Mouse (Mus musculus) lung, adult 2 months (tissue): ENCODE measurements around the gene Akr1cl. TPM values are rescaled to one million over a fixed set of nuclear protein-coding genes. Genes with fewer than 3 reads are reported as not detected.

Experiments used
- DNase-seq: peaks from one replicate; pipeline ENCODE4 v3.0.0; 2022
- H3K4me1 ChIP-seq: fragments of 200-500 bp; 2 replicates; pipeline ENCODE4 v1.6.1; 2011; ENCODE audit warnings: low read length; ENCODE audit not compliant: control insufficient read depth, insufficient read depth
- H3K4me3 ChIP-seq: fragments of 200-500 bp; replicated peaks from 2 replicates; pipeline ENCODE3; 2011; ENCODE audit warnings: low read depth, mild to moderate bottlenecking, control low read depth, low read length; ENCODE audit errors: extremely low read depth
- CTCF ChIP-seq: fragments of 200-500 bp; IDR thresholded peaks from 2 replicates; pipeline ENCODE4 v1.5.1; 2011; ENCODE audit warnings: mild to moderate bottlenecking, low read length, control low read depth; ENCODE audit not compliant: insufficient read depth
- POLR2A ChIP-seq: fragments of 200-500 bp; IDR thresholded peaks from 2 replicates; pipeline ENCODE4 v1.6.1; 2011; ENCODE audit warnings: low read depth, mild to moderate bottlenecking, control low read depth, low read length, borderline replicate concordance; ENCODE audit errors: extremely low read depth
- WGBS: fragments of 180-500 bp; shearing (Covaris S2); methylation state at CpG from one replicate; pipeline ENCODE4 v1.1.7; 2018; 5-methylcytosine and 5-hydroxymethylcytosine counted together
- polyA plus RNA-seq: library from polyadenylated mRNA; depleted of rRNA; stranded (reverse); fragments of >200 nt; gene quantifications from 2 replicates; pipeline ENCODE4 v1.2.3, GENCODE M21; 2012

The Akr1cl gene
- polyA plus RNA-seq, 1 experiment, result not detected

DNA sequence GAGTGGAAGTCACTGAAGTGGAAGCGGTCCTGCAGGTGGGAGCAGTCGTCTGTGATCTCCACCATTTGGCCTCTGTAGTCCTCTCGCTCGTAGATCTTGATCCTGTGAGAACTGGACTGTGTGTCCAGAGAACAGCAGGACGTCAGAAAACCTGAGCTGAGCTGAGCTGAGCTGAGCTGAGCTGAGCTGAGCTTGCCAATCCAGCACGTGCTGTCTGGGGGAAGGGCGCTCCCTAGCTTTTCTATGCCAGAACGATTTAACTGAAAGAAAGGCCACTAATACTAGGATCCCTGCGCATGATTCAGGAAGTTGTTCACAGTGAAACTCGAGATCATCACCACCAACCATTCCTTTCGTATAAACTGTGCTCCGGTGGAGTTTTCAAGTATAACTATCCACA is 16.2 kb upstream of the Akr1cl start:
- TF ChIP-seq POLR2A (no peak), CTCF (no peak)
- no peaks in the 10 kb centered on the region for H3K4me1 ChIP-seq
- no peak for DNase-seq
- 52% methylated on average over 12 of the region's 12 CpGs for WGBS
- H3K4me3 ChIP-seq, result no peak overlapping the region

DNA sequence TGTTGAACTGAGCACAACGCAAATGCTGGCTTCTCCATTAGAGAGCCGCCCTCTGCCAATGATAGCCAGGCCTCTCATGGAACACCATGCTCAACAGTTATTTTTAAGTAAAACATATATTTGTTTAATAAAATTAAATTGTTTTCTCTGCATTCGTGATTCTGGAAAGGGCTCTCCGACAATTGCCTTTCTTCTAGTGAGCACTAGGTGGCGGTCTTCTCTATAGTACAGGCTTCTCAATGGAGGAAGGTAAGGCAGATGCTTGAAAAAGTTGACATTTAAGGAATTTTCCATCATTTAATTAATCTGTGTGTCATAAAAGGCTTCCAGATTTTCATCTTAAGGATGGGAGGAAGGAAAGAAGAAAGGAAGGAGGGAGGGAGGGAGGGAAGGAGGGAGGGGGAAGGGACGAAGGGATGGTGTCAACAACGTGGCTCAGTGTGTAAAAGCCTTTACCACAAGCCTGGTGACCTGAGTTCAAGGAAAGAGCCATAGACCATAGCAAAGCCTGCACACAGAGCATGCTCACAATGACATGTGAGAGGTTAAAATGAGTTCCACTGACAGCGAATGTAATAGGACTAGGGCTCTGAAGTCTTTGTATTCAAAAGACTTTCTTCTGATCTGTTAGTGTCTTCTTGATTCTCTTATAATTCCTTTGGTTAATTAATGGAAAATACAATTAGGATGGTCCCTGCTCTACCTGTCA is 14.0 kb upstream of the Akr1cl start:
- no peak for TF ChIP-seq CTCF
- no peak for TF ChIP-seq POLR2A
- no peak for DNase-seq
- Histone ChIP-seq H3K4me1 (no peaks in the 10 kb centered on the region), H3K4me3 (no peak overlapping the region)
- WGBS, result 32% methylated on average over 8 of the region's 8 CpGs

- DNase-seq, result no peak
- no peaks in the 10 kb centered on the region for H3K4me1 ChIP-seq
- TF ChIP-seq POLR2A, result no peak
- no peak for TF ChIP-seq CTCF
- no peak overlapping the region for H3K4me3 ChIP-seq
- WGBS, result 80% methylated on average over 2 of the region's 2 CpGs
Observed at GRCm38 (mm10) chr1:65043433-65043832, 10.9 kb upstream of the Akr1cl start.

DNA sequence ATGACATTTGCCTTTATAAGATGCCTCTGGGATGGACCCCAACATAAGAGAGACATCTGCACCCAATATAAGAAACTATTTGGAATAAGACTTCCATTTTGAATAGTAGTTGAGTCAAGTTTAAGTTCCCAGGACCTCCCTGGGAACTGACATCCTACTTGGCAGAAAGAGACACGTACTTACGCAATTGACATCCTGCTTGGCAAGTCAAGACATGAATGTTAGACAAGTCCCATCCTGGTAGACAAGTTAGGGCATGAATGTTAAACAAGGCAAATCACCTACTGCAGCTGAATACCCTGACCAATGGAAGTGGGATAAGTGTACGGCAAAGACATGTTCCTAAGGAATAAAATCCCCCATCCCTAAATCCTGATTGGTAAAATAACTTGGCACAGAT is 9.3 kb upstream of the Akr1cl start:
- no peak for TF ChIP-seq CTCF
- no peak for TF ChIP-seq POLR2A
- no peak for DNase-seq
- WGBS, result 80% methylated on average over 3 of the region's 3 CpGs
- H3K4me1 ChIP-seq, result no peaks in the 10 kb centered on the region
- H3K4me3 ChIP-seq, result no peak overlapping the region

- H3K4me1 ChIP-seq, result no peaks in the 10 kb centered on the region
- no peak for DNase-seq
- TF ChIP-seq POLR2A (no peak), CTCF (no peak)
- 60% methylated on average over 6 of the region's 6 CpGs for WGBS
- no peak overlapping the region for H3K4me3 ChIP-seq
Observed at GRCm38 (mm10) chr1:65040806-65041205, 8.2 kb upstream of the Akr1cl start.

DNA sequence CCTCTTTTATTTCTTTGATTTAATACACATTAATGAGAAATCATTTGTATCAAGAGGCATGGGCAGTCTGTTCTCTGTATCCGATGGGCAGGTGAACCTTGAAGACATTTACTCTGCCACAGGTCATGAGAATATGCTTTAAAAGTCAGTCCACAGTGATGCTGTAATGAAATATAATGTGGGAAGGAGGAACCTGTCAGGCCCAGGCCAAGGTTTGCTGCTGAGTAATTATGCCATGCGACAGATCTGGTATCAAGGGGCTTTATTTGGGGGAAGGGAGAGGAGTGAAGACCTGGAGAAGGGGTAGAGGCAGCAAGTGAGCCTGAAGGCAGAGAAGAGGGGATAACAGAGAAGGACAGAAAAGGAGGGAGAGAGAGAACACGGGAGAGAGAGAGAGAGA is 7.1 kb upstream of the Akr1cl start:
- no peaks in the 10 kb centered on the region for H3K4me1 ChIP-seq
- TF ChIP-seq POLR2A, result no peak
- TF ChIP-seq CTCF, result no peak
- no peak for DNase-seq
- no peak overlapping the region for H3K4me3 ChIP-seq
- whole genome bisulfite sequencing, result 77% methylated on average over 3 of the region's 3 CpGs

GRCm38 (mm10) chr1:65037542-65037941 is 5.0 kb upstream of the Akr1cl start:
- Histone ChIP-seq H3K4me3 (no peak overlapping the region), H3K4me1 (no peaks in the 10 kb centered on the region)
- TF ChIP-seq CTCF, result no peak
- TF ChIP-seq POLR2A, result no peak
- no peak for DNase-seq
- 30% methylated on average over 2 of the region's 2 CpGs for WGBS

DNA sequence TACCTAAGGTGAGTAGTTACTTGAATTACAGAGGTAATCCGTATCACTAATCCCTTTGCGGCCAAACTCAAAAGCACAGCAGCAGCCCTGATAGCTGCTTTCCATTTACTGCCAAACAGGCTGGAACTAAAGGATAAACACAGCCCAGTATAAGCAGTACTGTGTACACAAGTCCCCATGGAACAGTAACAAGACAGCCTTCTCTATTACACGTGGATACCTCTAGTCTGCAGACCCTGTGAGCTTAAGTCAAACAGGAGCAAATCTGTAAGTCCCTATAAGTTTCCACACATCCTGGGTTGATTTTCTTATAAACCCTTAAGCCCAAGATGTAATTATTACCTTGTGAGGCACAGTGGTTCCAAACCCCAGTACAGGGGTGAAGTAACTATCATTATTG is 3.0 kb upstream of the Akr1cl start:
- DNase-seq, result no peak
- WGBS, result 39% methylated on average over 3 of the region's 3 CpGs
- H3K4me1 ChIP-seq, result no peaks in the 10 kb centered on the region
- no peak overlapping the region for H3K4me3 ChIP-seq
- TF ChIP-seq CTCF (no peak), POLR2A (no peak)

DNA sequence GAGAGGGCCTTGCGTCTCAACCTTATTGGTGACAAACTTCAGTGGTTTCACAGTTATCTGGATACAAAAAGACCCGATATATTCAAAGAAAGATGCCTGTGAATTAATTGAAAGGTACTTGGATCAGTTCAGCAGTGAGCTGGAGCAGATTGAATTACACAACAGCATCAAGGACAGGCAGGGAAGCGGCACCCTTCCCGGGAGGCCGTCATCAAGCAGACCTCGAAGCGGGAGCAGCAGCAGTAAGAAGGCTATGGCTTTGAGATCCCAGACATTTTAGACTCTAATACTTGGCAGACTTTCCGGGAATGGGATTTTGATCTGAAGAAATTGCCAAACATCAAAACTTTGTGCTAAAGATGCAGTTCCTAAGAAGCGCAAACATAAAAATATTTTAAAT is 4.4 kb downstream of the Akr1cl start:
- no peak for DNase-seq
- 68% methylated on average over 9 of the region's 9 CpGs for WGBS
- Histone ChIP-seq H3K4me1 (no peaks in the 10 kb centered on the region), H3K4me3 (no peak overlapping the region)
- TF ChIP-seq POLR2A (no peak), CTCF (no peak)

GRCm38 (mm10) chr1:65012726-65013125 is 19.8 kb downstream of the Akr1cl start:
- no peaks in the 10 kb centered on the region for H3K4me1 ChIP-seq
- 75% methylated on average over 4 of the region's 4 CpGs for WGBS
- DNase-seq, result no peak
- H3K4me3 ChIP-seq, result no peak overlapping the region
- TF ChIP-seq CTCF (no peak), POLR2A (no peak)
